Mouse (Mus musculus) myocyte (in vitro differentiated cells): Measurements from ENCODE around the gene Gm4737.

Experiments
- E2F4 ChIP-seq: IDR thresholded peaks from one replicate; pipeline ENCODE4 v1.6.1; 2011; ENCODE audit warnings: mild to moderate bottlenecking, control low read depth, moderate library complexity; ENCODE audit not compliant: insufficient read depth
- MAX ChIP-seq: IDR thresholded peaks from one replicate; pipeline ENCODE4 v1.6.1; 2011; ENCODE audit warnings: low read depth, mild to moderate bottlenecking, control low read depth
- MYOD1 ChIP-seq, 3 experiments: IDR thresholded peaks; one replicate each; pipeline ENCODE4 v1.6.1; 2011; ENCODE audit warnings: control low read depth in 2 of 3, low read depth in 2 of 3, mild to moderate bottlenecking in 2 of 3, moderate library complexity in 1 of 3; ENCODE audit not compliant: insufficient read length in 2 of 3, control insufficient read depth in 1 of 3
- POLR2A ChIP-seq: IDR thresholded peaks from one replicate; pipeline ENCODE4 v1.6.1; 2011; ENCODE audit warnings: low read depth, mild to moderate bottlenecking, control low read depth, moderate library complexity; ENCODE audit not compliant: insufficient read length
- POLR2AphosphoS2 ChIP-seq: IDR thresholded peaks from one replicate; pipeline ENCODE4 v1.6.1; 2011; ENCODE audit warnings: low read depth, control low read depth; ENCODE audit not compliant: insufficient read length
- SRF ChIP-seq: IDR thresholded peaks from one replicate; pipeline ENCODE4 v1.6.1; 2011; ENCODE audit warnings: low read depth; ENCODE audit not compliant: control insufficient read depth, insufficient read length
- TCF12 ChIP-seq: IDR thresholded peaks from one replicate; pipeline ENCODE4 v1.6.1; 2011; ENCODE audit warnings: mild to moderate bottlenecking, control low read depth; ENCODE audit not compliant: poor library complexity, insufficient read depth, severe bottlenecking
- TCF3 ChIP-seq: IDR thresholded peaks from one replicate; pipeline ENCODE4 v1.6.1; 2011; ENCODE audit warnings: low read depth, control low read depth; ENCODE audit not compliant: insufficient read length

- TF ChIP-seq POLR2A (no peak), TCF12 (no peak), E2F4 (no peak), POLR2AphosphoS2 (no peak), MAX (no peak), SRF (no peak), TCF3 (no peak), MYOD1 (IDR thresholded peaks at IDR 0.05; ENCODE audit: control insufficient read depth in 1 of 3, insufficient read length in 2 of 3, low read depth in 2 of 3) (no peak)
Observed at GRCm38 (mm10) chr16:46148661-46149341, 6.1 kb downstream of the Gm4737 start.
